Mouse (Mus musculus): Measurements from ENCODE around the gene Itpr1.

The Itpr1 gene

GRCm38 (mm10) chr6:108444435-108444834 lies 231.5 kb downstream of the Itpr1 start:
- no peak for DNase-seq (ENCODE audit: low spot score)

- no peak for DNase-seq (ENCODE audit: low spot score)
Measured at GRCm38 (mm10) chr6:108445006-108445405, 232.1 kb downstream of the Itpr1 start.

- no peak for DNase-seq (ENCODE audit: low spot score)
Measured at GRCm38 (mm10) chr6:108446766-108447165, 233.9 kb downstream of the Itpr1 start.

GRCm38 (mm10) chr6:108447179-108447845 lies 234.4 kb downstream of the Itpr1 start:
- DNase-seq (ENCODE audit: low spot score): no peak

- DNase-seq (ENCODE audit: low spot score): no peak
Measured at GRCm38 (mm10) chr6:108448016-108448735, 235.3 kb downstream of the Itpr1 start.

GRCm38 (mm10) chr6:108448864-108449263 lies 236.0 kb downstream of the Itpr1 start:
- no peak for DNase-seq (ENCODE audit: low spot score)

GRCm38 (mm10) chr6:108451536-108451935 lies 238.6 kb downstream of the Itpr1 start:
- no peak for DNase-seq (ENCODE audit: low spot score)

GRCm38 (mm10) chr6:108453618-108454017 lies 240.7 kb downstream of the Itpr1 start:
- DNase-seq (ENCODE audit: low spot score): no peak

GRCm38 (mm10) chr6:108454061-108454891 lies 241.4 kb downstream of the Itpr1 start:
- no peak for DNase-seq (ENCODE audit: low spot score)

GRCm38 (mm10) chr6:108454979-108455836 lies 242.3 kb downstream of the Itpr1 start:
- DNase-seq (ENCODE audit: low spot score): no peak

GRCm38 (mm10) chr6:108456231-108457062 lies 243.6 kb downstream of the Itpr1 start:
- DNase-seq (ENCODE audit: low spot score): no peak

- no peak for DNase-seq (ENCODE audit: low spot score)
Measured at GRCm38 (mm10) chr6:108457063-108457405, 244.1 kb downstream of the Itpr1 start.

- no peak for DNase-seq (ENCODE audit: low spot score)
Measured at GRCm38 (mm10) chr6:108457516-108458181, 244.8 kb downstream of the Itpr1 start.

GRCm38 (mm10) chr6:108458182-108458571 lies 245.3 kb downstream of the Itpr1 start:
- DNase-seq (ENCODE audit: low spot score): no peak

- DNase-seq (ENCODE audit: low spot score): no peak
Measured at GRCm38 (mm10) chr6:108458826-108459225, 245.9 kb downstream of the Itpr1 start.

GRCm38 (mm10) chr6:108464308-108464979 lies 251.5 kb downstream of the Itpr1 start:
- no peak for DNase-seq (ENCODE audit: low spot score)

GRCm38 (mm10) chr6:108465159-108465558 lies 252.3 kb downstream of the Itpr1 start:
- DNase-seq (ENCODE audit: low spot score): no peak

- DNase-seq (ENCODE audit: low spot score): no peak
Measured at GRCm38 (mm10) chr6:108466061-108466531, 253.2 kb downstream of the Itpr1 start.

GRCm38 (mm10) chr6:108467597-108467996 lies 254.7 kb downstream of the Itpr1 start:
- no peak for DNase-seq (ENCODE audit: low spot score)
